Comparison of ENCODE assay signal across 12 mouse cellular contexts in the genomic region with DNA sequence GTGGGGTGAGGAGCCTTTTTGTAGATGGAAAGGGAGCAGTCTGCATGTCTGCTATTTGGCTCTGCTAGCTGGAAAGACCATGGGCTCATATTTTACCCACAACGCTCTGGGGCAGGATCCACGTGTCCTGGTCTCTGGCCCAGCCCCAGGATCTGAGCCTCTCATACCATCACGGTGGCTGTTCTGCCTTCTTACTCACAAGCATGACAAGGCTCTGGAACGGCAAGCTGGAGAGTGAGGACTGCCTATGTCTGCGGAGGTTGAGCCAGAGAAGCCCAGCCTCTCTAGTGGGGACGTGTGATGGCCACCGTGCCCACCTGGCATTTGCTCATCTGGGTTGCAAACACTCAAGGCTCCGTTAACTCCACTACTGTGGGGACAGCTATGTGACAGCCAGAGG.
"Had no signal": no experiment of that assay in that cellular context is flagged by ENCODE, and none has a peak within 500 bp of the region (broad histone marks: within the 10 kb centered on the region; RNA-seq: fewer than 3 reads in every experiment).

No protein-coding gene starts in this region.

- DNase-seq: kidney, postnatal 36 days; liver, embryonic 13.5 days; lung, adult 2 months; lung, postnatal 14 days; lung, postnatal 4 days; midbrain, embryonic 14.5 days; right cerebral cortex, adult 18-20 months; right cerebral cortex, postnatal 14 days; right cerebral cortex, postnatal 4 days; thymus, adult 2 months; thymus, postnatal 14 days; thymus, postnatal 4 days had no signal
